Mouse (Mus musculus) neural tube, embryonic 12.5 days (tissue): Measurements from ENCODE around the gene Ctsd. TPM values are rescaled to one million over a fixed set of nuclear protein-coding genes. Genes with fewer than 3 reads are reported as not detected.
"Not testable (repeated sequence)": the region's sequence is repeated elsewhere in the genome, so short reads cannot be mapped to it uniquely, and the experiment has no call there.

Source experiments
- ATAC-seq: fragments of 200-750 bp; cut with Nextera tagmentation; 2 replicates; pipeline ENCODE4 v1.8.0; 2017; ENCODE audit warnings: low read depth, mild to moderate bottlenecking, moderate TSS enrichment, moderate library complexity; ENCODE audit not compliant: low FRiP score
- H3K27ac ChIP-seq: fragments of 300-500 bp; sonication (generic); 2 replicates; pipeline ENCODE4 v1.5.1; 2016
- H3K27me3 ChIP-seq: fragments of 300-500 bp; sonication (generic); replicated peaks from 2 replicates; pipeline ENCODE4 v1.6.1; 2016; ENCODE audit warnings: mild to moderate bottlenecking
- H3K36me3 ChIP-seq: fragments of 300-500 bp; sonication (generic); 2 replicates; pipeline ENCODE4 v1.6.1; 2016; ENCODE audit warnings: mild to moderate bottlenecking
- H3K4me1 ChIP-seq: fragments of 300-500 bp; sonication (generic); 2 replicates; pipeline ENCODE4 v1.6.1; 2016
- H3K4me2 ChIP-seq: fragments of 300-500 bp; sonication (generic); replicated peaks from 2 replicates; pipeline ENCODE4 v1.6.1; 2016; ENCODE audit warnings: mild to moderate bottlenecking
- H3K4me3 ChIP-seq: fragments of 300-500 bp; sonication (generic); 2 replicates; pipeline ENCODE4 v1.5.1; 2016
- H3K9ac ChIP-seq: fragments of 300-500 bp; sonication (generic); 2 replicates; pipeline ENCODE4 v1.6.1; 2016; ENCODE audit warnings: mild to moderate bottlenecking
- H3K9me3 ChIP-seq: fragments of 300-500 bp; sonication (generic); 2 replicates; pipeline ENCODE4 v1.6.1; 2016; ENCODE audit warnings: mild to moderate bottlenecking
- WGBS: fragments of 180-500 bp; shearing (Covaris S2); methylation state at CpG from one replicate; pipeline ENCODE4 v1.1.7; 2016; 5-methylcytosine and 5-hydroxymethylcytosine counted together
- polyA plus RNA-seq: library from polyadenylated mRNA; unstranded; fragments of >200 nt; fragmentation: Nextera tagmentation; extraction: Ambion mirVana; gene quantifications from 2 replicates; pipeline ENCODE4 v1.2.1, GENCODE M21; 2016

The Ctsd gene
- polyA plus RNA-seq, 1 experiment from 2014 or later: 207 TPM

GRCm38 (mm10) chr7:142341564-142342246 lies 46.1 kb downstream of the Ctsd start:
- no peak overlapping the region for H3K4me3 ChIP-seq
- no peaks in the 10 kb centered on the region for H3K27me3 ChIP-seq
- no peak overlapping the region for H3K4me2 ChIP-seq
- no peaks in the 10 kb centered on the region for H3K4me1 ChIP-seq
- WGBS: 79% methylated on average over 10 of the region's 10 CpGs
- 0 out of 2 replicates have a peak overlapping the region, but pooled peaks have one; percentile 8 for H3K9ac ChIP-seq
- no peaks in the 10 kb centered on the region for H3K9me3 ChIP-seq
- no peaks in the 10 kb centered on the region for H3K36me3 ChIP-seq
- no peak for ATAC-seq
- H3K27ac ChIP-seq: no peak overlapping the region

DNA sequence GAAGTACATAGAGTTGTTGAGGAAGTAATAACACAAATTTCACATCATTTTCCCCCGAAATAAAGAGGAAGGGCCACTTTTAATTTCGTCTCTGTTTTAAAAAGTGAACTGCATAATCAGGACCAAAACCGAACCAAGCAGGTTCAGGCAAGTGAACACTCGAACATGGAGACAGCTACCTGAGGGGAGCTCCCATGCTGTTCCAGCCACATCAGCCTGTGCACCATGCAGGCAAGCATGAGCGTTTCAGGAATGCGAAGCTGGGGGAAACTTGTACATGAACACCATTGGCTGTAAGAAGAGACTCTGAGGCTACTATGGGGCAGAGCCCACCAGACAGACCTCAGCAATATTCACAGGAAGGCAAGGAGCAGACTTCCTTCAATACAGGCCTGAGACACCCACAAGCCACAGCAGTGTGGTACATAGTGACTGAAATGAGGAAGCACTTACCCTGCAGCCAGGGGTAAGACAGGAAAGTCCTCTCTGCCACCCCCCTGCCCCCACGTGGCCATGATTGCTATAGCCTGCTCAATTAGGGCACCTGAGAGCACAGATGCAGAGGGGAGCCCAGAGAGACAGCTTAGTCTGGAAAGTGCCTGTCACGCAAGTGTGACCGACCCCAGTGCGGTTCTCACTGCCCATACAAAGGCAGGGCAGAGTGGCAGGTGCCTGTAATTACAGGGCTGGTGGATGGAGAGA lies 47.4 kb downstream of the Ctsd start:
- H3K9me3 ChIP-seq: no peaks in the 10 kb centered on the region
- H3K36me3 ChIP-seq: no peaks in the 10 kb centered on the region
- 55% methylated on average over 10 of the region's 10 CpGs for WGBS
- no peak overlapping the region for H3K4me2 ChIP-seq
- no peak for ATAC-seq
- H3K4me1 ChIP-seq: no peaks in the 10 kb centered on the region
- H3K27ac ChIP-seq: no peak overlapping the region
- no peaks in the 10 kb centered on the region for H3K27me3 ChIP-seq
- H3K4me3 ChIP-seq: no peak overlapping the region
- H3K9ac ChIP-seq: no peak overlapping the region

- H3K9me3 ChIP-seq: no peaks in the 10 kb centered on the region
- H3K27ac ChIP-seq: no peak overlapping the region
- 85% methylated on average over 8 of the region's 8 CpGs for WGBS
- no peak for ATAC-seq
- H3K27me3 ChIP-seq: no peaks in the 10 kb centered on the region
- no peaks in the 10 kb centered on the region for H3K36me3 ChIP-seq
- no peak overlapping the region for H3K9ac ChIP-seq
- no peak overlapping the region for H3K4me2 ChIP-seq
- H3K4me3 ChIP-seq: no peak overlapping the region
- H3K4me1 ChIP-seq: no peaks in the 10 kb centered on the region
Observed at GRCm38 (mm10) chr7:142335151-142335550, 52.7 kb downstream of the Ctsd start.

GRCm38 (mm10) chr7:142334246-142334645 lies 53.6 kb downstream of the Ctsd start:
- Histone ChIP-seq H3K9ac (no peak overlapping the region), H3K27me3 (no peaks in the 10 kb centered on the region), H3K4me2 (no peak overlapping the region), H3K27ac (no peak overlapping the region), H3K4me1 (no peaks in the 10 kb centered on the region), H3K9me3 (no peaks in the 10 kb centered on the region), H3K4me3 (no peak overlapping the region), H3K36me3 (no peaks in the 10 kb centered on the region)
- ATAC-seq: peak; percentile 81
- WGBS: 5% methylated on average over 3 of the region's 3 CpGs

- H3K27me3 ChIP-seq, H3K4me3 ChIP-seq, H3K9ac ChIP-seq, H3K27ac ChIP-seq, H3K4me2 ChIP-seq, H3K9me3 ChIP-seq, H3K4me1 ChIP-seq, H3K36me3 ChIP-seq, ATAC-seq: not testable (repeated sequence)
- WGBS: 84% methylated on average over 5 of the region's 9 CpGs
Observed at GRCm38 (mm10) chr7:142332741-142333140, 55.1 kb downstream of the Ctsd start.

- no peak for ATAC-seq
- Histone ChIP-seq H3K4me1 (no peaks in the 10 kb centered on the region), H3K4me3 (no peak overlapping the region), H3K4me2 (no peak overlapping the region), H3K27ac (no peak overlapping the region), H3K27me3 (no peaks in the 10 kb centered on the region), H3K9ac (no peak overlapping the region), H3K9me3 (no peaks in the 10 kb centered on the region), H3K36me3 (no peaks in the 10 kb centered on the region)
- WGBS: 89% methylated on average over 4 of the region's 4 CpGs
Observed at GRCm38 (mm10) chr7:142331281-142331680, 56.6 kb downstream of the Ctsd start.

- ATAC-seq: no peak
- H3K4me3 ChIP-seq: no peak overlapping the region
- no peak overlapping the region for H3K4me2 ChIP-seq
- no peaks in the 10 kb centered on the region for H3K27me3 ChIP-seq
- H3K36me3 ChIP-seq: no peaks in the 10 kb centered on the region
- no peaks in the 10 kb centered on the region for H3K9me3 ChIP-seq
- H3K9ac ChIP-seq: no peak overlapping the region
- no peak overlapping the region for H3K27ac ChIP-seq
- H3K4me1 ChIP-seq: no peaks in the 10 kb centered on the region
- 66% methylated on average over 9 of the region's 9 CpGs for WGBS
Observed at GRCm38 (mm10) chr7:142330271-142330724, 57.5 kb downstream of the Ctsd start.

- H3K4me3 ChIP-seq: no peak overlapping the region
- ATAC-seq: no peak
- H3K4me2 ChIP-seq: no peak overlapping the region
- no peaks in the 10 kb centered on the region for H3K27me3 ChIP-seq
- H3K9me3 ChIP-seq: no peaks in the 10 kb centered on the region
- WGBS: 61% methylated on average over 3 of the region's 3 CpGs
- no peak overlapping the region for H3K9ac ChIP-seq
- no peaks in the 10 kb centered on the region for H3K36me3 ChIP-seq
- no peaks in the 10 kb centered on the region for H3K4me1 ChIP-seq
- no peak overlapping the region for H3K27ac ChIP-seq
Observed at GRCm38 (mm10) chr7:142328507-142328906, 59.3 kb downstream of the Ctsd start.

DNA sequence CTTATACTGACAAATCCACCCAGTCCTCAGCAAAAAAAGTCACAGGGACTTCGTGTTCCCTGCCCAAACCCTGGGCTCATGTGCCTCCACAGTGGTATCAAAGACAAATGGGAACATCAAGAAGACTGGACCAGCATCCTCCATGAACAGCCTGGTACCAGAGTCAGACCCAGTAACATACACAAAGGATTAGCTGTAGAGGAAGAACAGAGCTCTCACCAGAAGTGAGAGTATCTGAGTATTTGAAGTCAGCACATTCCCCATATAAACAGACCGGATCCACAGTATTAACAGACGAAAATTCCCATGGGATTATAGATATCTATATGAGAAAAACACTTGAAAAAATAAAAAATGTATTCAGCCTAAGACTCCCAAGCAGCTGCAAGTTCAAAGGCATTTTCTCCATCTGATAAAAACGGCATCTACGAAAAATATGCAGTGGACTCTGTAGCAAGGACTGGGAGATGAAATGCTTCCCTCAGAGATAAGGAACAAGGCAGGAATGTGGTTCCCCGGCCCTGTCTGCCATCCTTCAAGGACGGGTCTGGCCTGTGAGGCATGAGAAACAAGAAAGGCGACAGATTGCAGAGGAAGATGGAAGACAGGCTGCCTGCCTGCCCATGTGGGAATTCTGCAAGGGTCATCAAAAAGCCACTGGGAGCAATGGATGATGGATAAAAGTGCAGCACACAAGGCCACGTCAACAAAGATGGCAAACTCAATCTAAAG lies 61.0 kb downstream of the Ctsd start:
- Histone ChIP-seq H3K4me2 (no peak overlapping the region), H3K4me1 (no peaks in the 10 kb centered on the region), H3K27ac (no peak overlapping the region), H3K9ac (no peak overlapping the region), H3K9me3 (no peaks in the 10 kb centered on the region), H3K36me3 (no peaks in the 10 kb centered on the region), H3K4me3 (no peak overlapping the region), H3K27me3 (no peaks in the 10 kb centered on the region)
- WGBS: 70% methylated on average over 9 of the region's 9 CpGs
- ATAC-seq: no peak

Other genes with a start within 250 kb of the Ctsd start
- not detected in 2 replicates for gene Gm45337, start 243.4 kb downstream of the Ctsd start, polyA plus RNA-seq
- gene Gm29735, start 230.9 kb downstream of the Ctsd start, polyA plus RNA-seq: not detected in 2 replicates
- gene Gm4553, start 222.3 kb downstream of the Ctsd start, polyA plus RNA-seq: not detected in 2 replicates
- gene Krtap5-2, start 212.0 kb downstream of the Ctsd start, polyA plus RNA-seq: not detected in 2 replicates
- gene Gm10153, start 197.6 kb downstream of the Ctsd start, polyA plus RNA-seq: not detected in 2 replicates
- gene Krtap5-3, start 186.7 kb downstream of the Ctsd start, polyA plus RNA-seq: not detected in 2 replicates
- gene Gm7579, start 176.2 kb downstream of the Ctsd start, polyA plus RNA-seq: not detected in 2 replicates
- not detected in 2 replicates for gene Krtap5-5, start 158.1 kb downstream of the Ctsd start, polyA plus RNA-seq
- gene Gm40460, start 147.0 kb downstream of the Ctsd start, polyA plus RNA-seq: not detected in 2 replicates
- not detected in 2 replicates for gene Gm2431, start 129.7 kb downstream of the Ctsd start, polyA plus RNA-seq
- not detected in 2 replicates for gene Gm4559, start 113.7 kb downstream of the Ctsd start, polyA plus RNA-seq
- gene Krtap5-1, start 90.9 kb downstream of the Ctsd start, polyA plus RNA-seq: not detected in 2 replicates
- not detected in 2 replicates for gene Krtap5-4, start 84.5 kb downstream of the Ctsd start, polyA plus RNA-seq
- 0.47 and 1.2 TPM in 2 replicates for gene Ifitm10, start 14.3 kb downstream of the Ctsd start, polyA plus RNA-seq
- gene Gm49369, start 5.4 kb downstream of the Ctsd start, polyA plus RNA-seq: 0.90 and 1.5 TPM in 2 replicates
- 0.43 TPM in 1 of 2 replicates, not detected in the other for gene Syt8, start 46.8 kb upstream of the Ctsd start, polyA plus RNA-seq
- gene Tnni2, start 53.8 kb upstream of the Ctsd start, polyA plus RNA-seq: 3.3 and 4.6 TPM in 2 replicates
- 15.6 and 18.4 TPM in 2 replicates for gene Lsp1, start 72.8 kb upstream of the Ctsd start, polyA plus RNA-seq
- 5.7 and 8.7 TPM in 2 replicates for gene Tnnt3, start 110.8 kb upstream of the Ctsd start, polyA plus RNA-seq
- gene Mrpl23, start 144.6 kb upstream of the Ctsd start, polyA plus RNA-seq: 13.5 and 14.7 TPM in 2 replicates